Mouse (Mus musculus) embryonic facial prominence, embryonic 11.5 days (tissue): ENCODE measurements around the gene Rhobtb3. TPM values are rescaled to one million over a fixed set of nuclear protein-coding genes. Genes with fewer than 3 reads are reported as not detected.
"Not testable (repeated sequence)": the region's sequence is repeated elsewhere in the genome, so short reads cannot be mapped to it uniquely, and the experiment has no call there.

Experiments
- ATAC-seq: fragments of 200-750 bp; cut with Nextera tagmentation; replicated peaks from 2 replicates; pipeline ENCODE4 v1.8.0; 2017; ENCODE audit warnings: low read depth; ENCODE audit not compliant: insufficient number of reproducible peaks, low FRiP score, low TSS enrichment
- DNase-seq: peaks from one replicate; pipeline ENCODE4 v3.0.0-alpha.2; 2015; ENCODE audit warnings: low spot score
- H3K27ac ChIP-seq: fragments of 300-500 bp; sonication (generic); replicated peaks from 2 replicates; pipeline ENCODE4 v1.5.1; 2014; ENCODE audit warnings: mild to moderate bottlenecking, low read depth, low read length, control low read depth
- H3K27me3 ChIP-seq: fragments of 300-500 bp; sonication (generic); 2 replicates; pipeline ENCODE4 v1.6.1; 2014; ENCODE audit warnings: mild to moderate bottlenecking, low read length, moderate library complexity, mixed read lengths; ENCODE audit not compliant: control insufficient read depth, insufficient read depth
- H3K36me3 ChIP-seq: fragments of 300-500 bp; sonication (generic); replicated peaks from 2 replicates; pipeline ENCODE4 v1.6.1; 2014; ENCODE audit warnings: low read depth, mild to moderate bottlenecking, low read length, moderate library complexity, mixed read lengths; ENCODE audit not compliant: control insufficient read depth, insufficient read depth
- H3K4me1 ChIP-seq: fragments of 300-500 bp; sonication (generic); 2 replicates; pipeline ENCODE4 v1.6.1; 2014; ENCODE audit warnings: low read length, mixed read lengths; ENCODE audit not compliant: control insufficient read depth, insufficient read depth
- H3K4me2 ChIP-seq: fragments of 300-500 bp; sonication (generic); 2 replicates; pipeline ENCODE4 v1.6.1; 2014; ENCODE audit warnings: low read depth, mild to moderate bottlenecking, control low read depth, low read length, moderate library complexity
- H3K4me3 ChIP-seq: fragments of 300-500 bp; sonication (generic); 2 replicates; pipeline ENCODE4 v1.5.1; 2014; ENCODE audit warnings: low read depth, low read length, control low read depth
- H3K9ac ChIP-seq: fragments of 300-500 bp; sonication (generic); replicated peaks from 2 replicates; pipeline ENCODE4 v1.6.1; 2014; ENCODE audit warnings: mild to moderate bottlenecking, control low read depth, low read length
- H3K9me3 ChIP-seq: fragments of 300-500 bp; sonication (generic); replicated peaks from 2 replicates; pipeline ENCODE4 v1.6.1; 2016; ENCODE audit warnings: mild to moderate bottlenecking, low read length, inconsistent platforms, mixed read lengths; ENCODE audit not compliant: control insufficient read depth
- WGBS: fragments of 180-500 bp; shearing (Covaris S2); extraction: QIAGEN DNeasy Blood & Tissue Kit; methylation state at CpG from one replicate; pipeline ENCODE4 v1.1.7; 2014; 5-methylcytosine and 5-hydroxymethylcytosine counted together
- polyA plus RNA-seq: library from polyadenylated mRNA; unstranded; fragments of >200 nt; fragmentation: Nextera tagmentation; extraction: Ambion mirVana; gene quantifications from 2 replicates; pipeline ENCODE4 v1.2.1, GENCODE M21; 2014

Gene Rhobtb3
- polyA plus RNA-seq, 1 experiment from 2014 or later = 88.5 TPM

GRCm38 (mm10) chr13:75880501-75880900 is 63.2 kb downstream of the Rhobtb3 start:
- Histone ChIP-seq H3K9ac (no peak overlapping the region), H3K4me2 (no peak overlapping the region), H3K27me3 (no peaks in the 10 kb centered on the region), H3K9me3 (no peaks in the 10 kb centered on the region), H3K4me1 (no peaks in the 10 kb centered on the region), H3K27ac (no peak overlapping the region), H3K4me3 (no peak overlapping the region), H3K36me3 (no peaks in the 10 kb centered on the region; the same call in 1 of the 2 replicates)
- ATAC-seq (no peak), DNase-seq (no peak)
- WGBS = 79% methylated on average over 2 of the region's 2 CpGs

- no peak for DNase-seq
Measured at GRCm38 (mm10) chr13:75879756-75880155, 64.0 kb downstream of the Rhobtb3 start.

GRCm38 (mm10) chr13:75877907-75878306 is 65.8 kb downstream of the Rhobtb3 start:
- peak; percentile 70 for DNase-seq
- H3K4me2 ChIP-seq = no peak overlapping the region
- no peaks in the 10 kb centered on the region; the same call in 1 of the 2 replicates for H3K36me3 ChIP-seq
- H3K9ac ChIP-seq = no peak overlapping the region
- no peaks in the 10 kb centered on the region for H3K9me3 ChIP-seq
- H3K4me1 ChIP-seq = no peaks in the 10 kb centered on the region
- ATAC-seq = no peak; the same call in 1 of the 2 replicates
- no peak overlapping the region for H3K27ac ChIP-seq
- H3K27me3 ChIP-seq = no peaks in the 10 kb centered on the region
- H3K4me3 ChIP-seq = no peak overlapping the region

More at GRCm38 (mm10) chr13:75879756-75880155, 64.0 kb downstream of the Rhobtb3 start:
- H3K4me2 ChIP-seq = no peak overlapping the region
- no peak overlapping the region for H3K27ac ChIP-seq
- no peaks in the 10 kb centered on the region for H3K9me3 ChIP-seq
- WGBS = 86% methylated on average over 3 of the region's 3 CpGs
- no peak overlapping the region for H3K9ac ChIP-seq
- no peaks in the 10 kb centered on the region; the same call in 1 of the 2 replicates for H3K36me3 ChIP-seq
- ATAC-seq = no peak
- H3K27me3 ChIP-seq = no peaks in the 10 kb centered on the region
- no peaks in the 10 kb centered on the region for H3K4me1 ChIP-seq
- H3K4me3 ChIP-seq = no peak overlapping the region

GRCm38 (mm10) chr13:75876592-75876991 is 67.1 kb downstream of the Rhobtb3 start:
- ATAC-seq (no peak), DNase-seq (no peak)
- H3K36me3 ChIP-seq = no peaks in the 10 kb centered on the region; the same call in 1 of the 2 replicates
- H3K4me3 ChIP-seq = no peak overlapping the region
- H3K27ac ChIP-seq = no peak overlapping the region
- no peaks in the 10 kb centered on the region for H3K9me3 ChIP-seq
- H3K4me2 ChIP-seq = no peak overlapping the region
- H3K27me3 ChIP-seq = no peaks in the 10 kb centered on the region
- no peaks in the 10 kb centered on the region for H3K4me1 ChIP-seq
- WGBS = 82% methylated on average over 6 of the region's 6 CpGs
- no peak overlapping the region for H3K9ac ChIP-seq

- H3K4me1 ChIP-seq, H3K9me3 ChIP-seq, H3K4me3 ChIP-seq, H3K27ac ChIP-seq, H3K27me3 ChIP-seq, H3K9ac ChIP-seq, H3K4me2 ChIP-seq, ATAC-seq, DNase-seq, H3K36me3 ChIP-seq: not testable (repeated sequence)
- WGBS = 83% methylated on average over 7 of the region's 7 CpGs
Measured at GRCm38 (mm10) chr13:75876188-75876587, 67.5 kb downstream of the Rhobtb3 start.

- H3K4me3 ChIP-seq = no peak overlapping the region
Measured at GRCm38 (mm10) chr13:75874608-75875376, 68.9 kb downstream of the Rhobtb3 start.

GRCm38 (mm10) chr13:75867876-75868275 is 75.8 kb downstream of the Rhobtb3 start:
- no peak overlapping the region for H3K4me2 ChIP-seq
- no peak overlapping the region for H3K4me3 ChIP-seq
- no peaks in the 10 kb centered on the region for H3K36me3 ChIP-seq
- DNase-seq = no peak
- 89% methylated on average over 2 of the region's 2 CpGs for WGBS
- no peak for ATAC-seq
- H3K27ac ChIP-seq = no peak overlapping the region
- no peaks in the 10 kb centered on the region for H3K9me3 ChIP-seq
- no peaks in the 10 kb centered on the region for H3K4me1 ChIP-seq
- H3K9ac ChIP-seq = no peak overlapping the region
- H3K27me3 ChIP-seq = no peaks in the 10 kb centered on the region

More at GRCm38 (mm10) chr13:75874608-75875376, 68.9 kb downstream of the Rhobtb3 start:
- Histone ChIP-seq H3K4me1 (no peaks in the 10 kb centered on the region), H3K9ac (no peak overlapping the region), H3K4me2 (no peak overlapping the region), H3K36me3 (no peaks in the 10 kb centered on the region; the same call in 1 of the 2 replicates), H3K27ac (no peak overlapping the region), H3K27me3 (no peaks in the 10 kb centered on the region), H3K9me3 (no peaks in the 10 kb centered on the region)
- DNase-seq = no peak
- 93% methylated on average over 4 of the region's 4 CpGs for WGBS
- no peak for ATAC-seq

GRCm38 (mm10) chr13:75865486-75866184 is 78.1 kb downstream of the Rhobtb3 start:
- no peak overlapping the region for H3K4me2 ChIP-seq
- H3K27ac ChIP-seq = no peak overlapping the region
- no peak overlapping the region for H3K9ac ChIP-seq
- no peaks in the 10 kb centered on the region for H3K4me1 ChIP-seq
- H3K9me3 ChIP-seq = no peaks in the 10 kb centered on the region
- no peak overlapping the region for H3K4me3 ChIP-seq
- no peaks in the 10 kb centered on the region for H3K27me3 ChIP-seq
- H3K36me3 ChIP-seq = no peaks in the 10 kb centered on the region
- 0 out of 2 replicates have a peak, but pooled peaks have one; percentile 29 for ATAC-seq
- no peak for DNase-seq
